Mouse (Mus musculus) kidney, postnatal 4 days (tissue): Measurements from ENCODE around the gene Slc1a3.
A peak's percentile ranks its signal among the peaks of the same experiment; 100 is the strongest.

ENCODE experiments used
- DNase-seq, 2 experiments: peaks; one replicate each; pipeline ENCODE4 v3.0.0; 2021; ENCODE audit warnings: mixed read lengths in 2 of 2

Slc1a3 gene

DNA sequence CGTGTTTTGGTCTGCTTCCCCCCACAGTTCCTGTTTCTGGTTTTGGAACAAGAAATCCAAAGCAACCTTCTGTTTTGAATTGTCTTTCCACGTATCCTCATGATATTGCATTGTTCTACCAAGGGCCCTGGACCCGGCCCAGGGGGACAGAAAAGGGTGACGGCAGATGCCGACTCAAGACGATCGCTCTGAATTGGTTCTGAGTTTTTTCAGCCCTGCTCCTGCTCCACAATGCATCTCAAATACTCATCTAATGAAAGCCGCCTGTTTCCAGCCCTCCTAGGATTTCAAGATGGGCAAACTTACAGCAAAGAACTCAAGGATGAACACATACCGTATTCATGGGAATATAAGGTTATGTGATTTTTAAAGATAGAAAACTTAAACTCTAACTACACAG lies 55.3 kb downstream of the Slc1a3 start:
- no peak for DNase-seq

DNA sequence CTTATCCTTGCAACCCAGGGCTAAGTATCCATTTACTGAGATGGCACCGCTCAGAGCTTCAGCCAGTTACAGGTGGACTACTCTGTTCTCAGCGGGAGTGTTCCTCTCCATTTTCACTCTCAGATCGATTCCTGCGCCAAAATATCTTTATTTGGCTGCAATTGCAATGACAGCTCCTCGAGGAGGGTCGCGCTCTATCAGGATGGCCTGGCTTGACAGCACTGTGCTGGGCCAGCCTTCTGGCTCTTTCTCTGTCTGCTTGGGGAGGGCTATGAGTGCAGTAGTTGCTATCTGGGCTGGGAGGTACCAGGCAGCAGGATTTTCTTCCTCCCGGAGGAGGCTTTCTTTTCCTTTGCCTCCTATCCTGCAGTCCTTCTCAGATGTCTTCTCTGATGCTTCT lies 57.9 kb downstream of the Slc1a3 start:
- no peak for DNase-seq

DNA sequence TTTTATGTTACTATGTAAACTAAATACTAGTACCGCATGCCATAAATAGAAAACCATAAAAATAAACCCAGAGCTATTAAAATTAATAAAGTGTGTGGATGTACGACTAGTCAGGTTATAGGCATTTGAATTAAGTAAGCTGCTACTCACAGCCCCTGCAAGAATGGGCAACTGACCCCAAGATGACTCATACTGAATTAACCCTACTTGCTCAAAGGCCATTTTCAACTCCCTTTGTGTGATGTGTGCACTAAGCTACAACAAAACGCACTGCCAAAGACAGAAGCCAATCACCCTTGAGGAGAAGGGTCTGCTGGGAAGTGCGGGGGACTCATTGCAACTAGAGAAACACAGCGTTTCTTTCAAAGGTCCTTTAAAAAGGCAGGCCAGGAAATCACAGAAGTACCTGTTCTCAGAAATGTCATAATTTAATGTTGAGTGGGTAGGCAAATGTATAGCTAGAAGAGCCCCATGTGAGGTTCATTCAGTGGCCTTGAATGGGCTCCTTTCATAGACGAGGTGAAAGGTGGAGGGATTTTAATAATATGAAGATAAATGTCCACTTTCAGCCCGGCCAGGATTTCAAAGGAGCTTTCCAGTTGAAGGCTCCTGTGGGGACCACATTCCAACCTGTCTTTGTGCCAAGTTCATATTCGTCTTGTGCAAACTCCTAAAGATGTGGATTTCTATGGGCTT lies 66.4 kb downstream of the Slc1a3 start:
- no peak for DNase-seq

DNA sequence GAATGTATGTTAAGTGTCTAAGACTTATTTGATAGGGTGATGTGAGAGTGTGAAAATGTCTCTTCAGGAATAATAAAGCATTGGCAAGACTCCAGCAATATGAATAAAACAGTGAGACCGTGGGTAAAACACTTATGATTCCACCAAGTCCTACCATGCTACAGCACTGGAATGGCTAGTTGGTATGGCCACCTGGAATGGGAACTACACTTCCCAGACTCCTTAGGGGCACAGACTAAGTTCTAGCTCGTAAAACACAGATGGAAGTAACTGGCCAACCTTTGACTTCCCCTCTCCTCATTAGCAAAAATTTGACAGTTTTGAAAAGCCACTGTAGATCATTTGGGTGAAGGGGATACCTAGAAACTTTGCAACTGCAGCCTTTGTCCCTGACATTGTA lies 70.7 kb downstream of the Slc1a3 start:
- DNase-seq: no peak

DNA sequence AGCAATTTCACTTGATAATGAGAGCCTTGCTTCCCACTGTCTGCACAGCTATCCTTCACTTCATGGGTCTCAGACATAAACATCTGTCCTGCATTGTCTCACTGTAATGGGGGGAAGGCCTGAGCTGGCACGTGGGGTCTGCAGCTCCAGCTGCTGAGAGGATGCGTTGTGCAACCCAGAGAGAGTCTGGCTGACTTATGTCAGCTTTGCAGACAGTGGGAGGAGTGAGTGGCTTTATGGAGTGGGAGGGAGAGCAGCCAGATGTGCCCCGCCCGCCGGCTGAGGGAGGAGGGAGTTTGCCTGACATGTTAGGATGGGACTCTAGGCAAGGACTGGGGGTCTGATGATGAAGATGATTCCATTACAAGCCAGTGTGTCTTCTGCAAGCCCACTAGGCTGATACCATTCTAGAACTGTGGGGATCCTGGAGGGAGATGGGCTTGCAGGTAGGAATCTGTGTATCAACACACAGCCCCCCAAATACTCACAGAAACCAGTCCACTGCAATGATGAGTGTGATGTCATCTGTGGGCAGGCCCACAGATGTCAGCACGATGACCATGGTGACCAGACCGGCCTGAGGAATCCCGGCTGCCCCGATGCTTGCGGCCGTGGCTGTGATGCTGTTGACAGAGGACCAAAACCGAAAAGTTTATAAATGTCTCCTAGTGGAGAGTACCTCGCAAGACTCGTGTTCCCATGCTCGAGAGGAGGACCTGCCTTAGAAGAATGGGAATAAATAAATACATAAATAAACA lies 71.8 kb downstream of the Slc1a3 start:
- DNase-seq: peak in 1 of 2 experiments; percentile 22

- no peak for DNase-seq
These were observed 73.3 kb downstream of the Slc1a3 start for GRCm38 (mm10) chr15:8637283-8637682.

GRCm38 (mm10) chr15:8635974-8636373 lies 74.6 kb downstream of the Slc1a3 start:
- no peak for DNase-seq

- no peak for DNase-seq
These were observed 75.8 kb downstream of the Slc1a3 start for GRCm38 (mm10) chr15:8634807-8635206.

GRCm38 (mm10) chr15:8634355-8634754 lies 76.2 kb downstream of the Slc1a3 start:
- DNase-seq: no peak

DNA sequence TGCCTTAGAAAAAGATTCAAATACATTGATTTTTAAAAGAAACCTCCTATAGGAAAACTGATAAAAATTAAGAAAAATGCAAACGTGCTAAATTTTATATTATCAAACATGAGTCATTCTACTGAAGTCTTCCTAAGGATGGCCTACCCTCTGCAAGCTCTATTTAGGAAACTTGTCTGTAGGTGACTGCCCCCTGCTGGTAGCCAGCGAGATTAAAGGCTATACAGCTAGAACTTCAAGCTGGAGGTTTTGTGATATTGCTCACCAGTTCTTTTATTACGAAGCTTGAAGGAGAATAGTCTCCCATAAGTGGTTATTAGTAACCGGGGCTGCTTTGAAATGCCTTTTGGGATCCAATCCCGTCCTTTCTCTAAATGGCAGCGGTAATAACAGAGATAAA lies 77.2 kb downstream of the Slc1a3 start:
- peak; percentile 66 to 72 for DNase-seq

DNA sequence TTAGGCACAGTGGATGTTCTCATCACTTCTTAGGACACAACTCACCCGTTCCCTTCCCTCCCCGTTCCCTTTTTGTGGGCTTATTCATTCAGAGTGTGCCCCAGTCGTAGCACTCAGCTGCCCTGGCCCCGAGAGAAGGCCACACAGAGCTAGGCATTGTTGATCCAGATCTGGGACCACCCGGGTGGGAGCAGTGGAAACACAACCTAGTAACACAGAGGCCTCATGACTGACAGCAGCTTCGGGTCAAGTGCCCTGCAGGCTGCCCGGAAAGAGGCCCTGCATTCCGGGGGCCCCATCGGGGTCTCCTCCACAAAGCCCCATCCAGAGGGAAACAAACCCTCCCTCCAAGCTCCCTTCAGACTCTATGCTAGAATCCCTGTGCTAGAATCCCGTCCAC lies 78.2 kb downstream of the Slc1a3 start:
- DNase-seq: no peak

- DNase-seq: peak; percentile 85 to 89
These were observed 81.2 kb downstream of the Slc1a3 start for GRCm38 (mm10) chr15:8629317-8629831.

DNA sequence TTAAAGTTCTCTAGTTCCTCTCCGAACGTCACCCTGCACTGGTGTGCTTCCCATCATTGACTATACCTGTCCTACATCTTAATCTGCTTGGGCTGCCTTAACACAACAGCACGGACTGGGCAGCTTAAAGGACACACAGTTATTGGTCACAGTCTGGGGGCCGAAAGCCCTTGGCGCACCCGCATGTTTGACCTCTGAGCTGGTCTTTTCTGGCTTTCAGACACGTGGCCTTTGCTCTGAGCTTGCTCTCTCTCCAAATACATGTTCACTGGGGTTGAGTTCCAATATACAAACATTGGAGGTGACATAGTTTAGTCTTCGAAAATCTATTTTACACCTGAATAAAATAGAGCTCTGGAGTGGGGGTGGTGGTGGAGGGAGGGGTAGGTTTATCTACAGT lies 82.4 kb downstream of the Slc1a3 start:
- DNase-seq: no peak

GRCm38 (mm10) chr15:8627097-8627537 lies 83.4 kb downstream of the Slc1a3 start:
- DNase-seq: peak; percentile 79 to 82

GRCm38 (mm10) chr15:8625370-8625769 lies 85.2 kb downstream of the Slc1a3 start:
- peak; percentile 62 to 70 for DNase-seq

- peak in 1 of 2 experiments; percentile 14 for DNase-seq
These were observed 86.7 kb downstream of the Slc1a3 start for GRCm38 (mm10) chr15:8623879-8624278.

- no peak for DNase-seq
These were observed 91.0 kb downstream of the Slc1a3 start for GRCm38 (mm10) chr15:8619479-8620026.

DNA sequence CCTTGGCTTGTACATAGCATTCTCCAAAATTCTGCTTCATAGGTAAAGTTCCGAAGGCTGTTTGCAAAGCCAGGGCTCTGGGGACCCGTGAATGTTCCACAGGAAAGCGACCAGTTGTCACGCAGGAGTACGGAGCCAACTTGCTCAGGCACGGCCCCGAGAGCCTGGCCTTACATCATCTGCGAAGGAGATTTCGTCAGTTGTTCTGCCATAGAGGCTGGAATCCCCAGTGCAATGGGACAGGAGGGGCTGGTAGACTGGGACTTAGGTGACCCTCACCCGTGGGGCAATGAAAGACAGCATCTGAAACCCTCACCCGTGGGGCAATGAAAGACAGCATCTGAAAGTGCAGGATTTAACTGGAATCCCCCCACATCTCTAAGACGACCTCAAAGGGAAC lies 94.3 kb downstream of the Slc1a3 start:
- no peak for DNase-seq

DNA sequence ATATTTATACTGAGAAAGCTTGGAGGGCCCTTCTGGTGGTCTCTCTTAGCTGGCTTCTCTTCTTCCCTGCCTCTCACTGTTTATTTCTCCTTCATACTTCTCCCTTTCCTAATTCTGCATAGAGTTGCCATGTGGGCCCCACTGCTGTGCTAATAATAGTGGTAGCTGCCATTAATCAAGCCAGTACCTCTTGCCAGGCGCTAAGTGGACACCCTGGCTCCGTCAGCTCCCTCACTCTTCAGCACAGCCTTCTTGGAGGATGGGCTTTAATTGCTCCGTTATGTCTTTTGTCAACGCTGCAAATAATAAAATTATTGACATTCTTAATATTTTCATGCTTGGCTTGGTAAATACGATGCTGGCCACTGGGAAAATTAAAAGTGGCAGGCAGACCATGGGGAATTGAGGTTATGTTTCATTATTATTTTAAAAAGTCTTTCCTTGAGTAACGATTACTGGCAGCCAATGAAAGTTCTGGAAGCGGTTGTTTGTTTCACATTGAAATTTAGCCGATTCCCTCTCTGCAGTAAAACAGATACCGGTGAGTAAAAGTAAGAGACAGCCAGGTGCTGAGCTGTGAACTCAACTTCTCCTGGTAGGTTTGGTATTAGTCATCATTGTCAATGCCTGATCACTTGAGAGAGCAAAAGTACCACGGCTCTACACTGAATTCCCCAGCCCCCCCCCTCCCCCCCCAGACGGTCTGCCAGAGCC lies 94.9 kb downstream of the Slc1a3 start:
- DNase-seq: no peak

GRCm38 (mm10) chr15:8614701-8615100 lies 95.9 kb downstream of the Slc1a3 start:
- no peak for DNase-seq

DNA sequence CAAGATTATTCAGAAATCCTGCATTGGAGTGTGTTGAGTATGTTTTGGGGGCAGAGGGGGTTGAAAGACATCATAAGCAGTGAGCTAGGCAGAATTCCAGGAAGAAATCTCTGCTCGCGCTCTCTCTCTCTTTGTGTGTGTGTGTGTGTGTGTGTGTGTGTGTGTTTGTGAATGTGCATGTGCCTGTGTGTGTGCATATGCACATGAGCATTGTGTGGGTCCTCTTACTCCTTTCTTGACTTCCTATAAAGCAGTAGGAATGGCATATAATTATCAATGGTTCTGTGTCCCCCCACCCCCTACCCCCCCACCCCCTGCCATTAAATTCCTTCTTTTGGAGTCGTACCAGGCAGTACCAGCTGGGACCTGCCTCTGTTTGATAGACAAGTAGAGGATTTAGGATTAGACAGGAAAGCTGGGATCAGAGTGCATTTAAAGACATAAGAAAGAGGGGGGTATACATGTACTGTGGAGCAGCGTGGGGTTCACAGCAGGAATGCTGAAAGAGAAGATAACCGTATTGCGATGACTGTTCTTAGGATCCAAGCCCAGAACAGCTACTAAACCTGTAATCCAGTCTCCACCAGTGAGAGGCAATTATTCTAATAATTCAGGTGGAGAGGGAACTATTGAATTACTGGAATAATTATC lies 104.9 kb downstream of the Slc1a3 start:
- no peak for DNase-seq

GRCm38 (mm10) chr15:8602362-8602761 lies 108.2 kb downstream of the Slc1a3 start:
- DNase-seq: no peak
